Mouse (Mus musculus): ENCODE measurements around the gene Pbx3.
A peak's percentile ranks its signal among the peaks of the same experiment; 100 is the strongest.

The Pbx3 gene

GRCm38 (mm10) chr2:34284239-34284638 lies 88.7 kb downstream of the Pbx3 start:
- DNase-seq, result no peak

GRCm38 (mm10) chr2:34280996-34281395 lies 91.9 kb downstream of the Pbx3 start:
- DNase-seq, result no peak

- DNase-seq, result no peak
Observed at GRCm38 (mm10) chr2:34279726-34280125, 93.2 kb downstream of the Pbx3 start.

- DNase-seq, result no peak
Observed at GRCm38 (mm10) chr2:34275630-34276193, 97.2 kb downstream of the Pbx3 start.

- no peak for DNase-seq
Observed at GRCm38 (mm10) chr2:34262046-34262445, 110.9 kb downstream of the Pbx3 start.

- no peak for DNase-seq
Observed at GRCm38 (mm10) chr2:34260653-34261076, 112.3 kb downstream of the Pbx3 start.

- DNase-seq, result no peak
Observed at GRCm38 (mm10) chr2:34258256-34258655, 114.7 kb downstream of the Pbx3 start.

- DNase-seq, result no peak
Observed at GRCm38 (mm10) chr2:34257611-34258010, 115.3 kb downstream of the Pbx3 start.

- DNase-seq, result no peak
Observed at GRCm38 (mm10) chr2:34256000-34256553, 116.9 kb downstream of the Pbx3 start.

GRCm38 (mm10) chr2:34253627-34254026 lies 119.3 kb downstream of the Pbx3 start:
- DNase-seq, result no peak

- no peak for DNase-seq
Observed at GRCm38 (mm10) chr2:34253111-34253510, 119.8 kb downstream of the Pbx3 start.

- DNase-seq, result no peak
Observed at GRCm38 (mm10) chr2:34252286-34252685, 120.7 kb downstream of the Pbx3 start.

- DNase-seq, result peak; percentile 18 to 30
Observed at GRCm38 (mm10) chr2:34249961-34250658, 122.8 kb downstream of the Pbx3 start.

- peak; percentile 41 to 56 for DNase-seq
Observed at GRCm38 (mm10) chr2:34249141-34249960, 123.6 kb downstream of the Pbx3 start.

GRCm38 (mm10) chr2:34240885-34241284 lies 132.1 kb downstream of the Pbx3 start:
- no peak for DNase-seq

GRCm38 (mm10) chr2:34239315-34239858 lies 133.6 kb downstream of the Pbx3 start:
- no peak for DNase-seq

GRCm38 (mm10) chr2:34235467-34236075 lies 137.4 kb downstream of the Pbx3 start:
- no peak for DNase-seq

GRCm38 (mm10) chr2:34234274-34234673 lies 138.7 kb downstream of the Pbx3 start:
- DNase-seq, result no peak

- DNase-seq, result no peak
Observed at GRCm38 (mm10) chr2:34233271-34233670, 139.7 kb downstream of the Pbx3 start.

GRCm38 (mm10) chr2:34227688-34228087 lies 145.3 kb downstream of the Pbx3 start:
- no peak for DNase-seq

GRCm38 (mm10) chr2:34225470-34225869 lies 147.5 kb downstream of the Pbx3 start:
- DNase-seq, result no peak

GRCm38 (mm10) chr2:34221477-34221876 lies 151.5 kb downstream of the Pbx3 start:
- DNase-seq, result no peak

- DNase-seq, result no peak
Observed at GRCm38 (mm10) chr2:34219150-34219549, 153.8 kb downstream of the Pbx3 start.

Data from cerebellum, postnatal 36 days (tissue).